In the genomic region with DNA sequence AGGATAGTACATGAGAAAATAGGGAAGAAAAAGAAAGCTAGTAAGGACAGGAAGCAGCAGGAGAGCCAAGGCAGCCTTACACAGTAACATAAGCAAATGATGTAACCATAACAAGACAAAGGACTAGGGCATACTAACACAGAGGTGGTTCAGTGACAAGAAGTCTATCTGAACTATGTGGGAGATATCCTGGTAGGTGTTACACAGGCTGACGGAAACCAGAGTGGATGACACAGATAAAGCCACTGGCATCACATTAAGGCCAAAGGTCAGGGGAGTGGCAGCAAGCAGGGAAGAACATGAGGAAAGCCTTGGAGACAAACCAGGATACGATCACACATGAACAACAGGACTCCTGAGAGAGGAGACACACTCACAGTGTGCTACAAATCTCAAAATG, we compare ENCODE assay signal across 19 mouse cellular contexts. TPM values are rescaled to one million over a fixed set of nuclear protein-coding genes. Genes with fewer than 3 reads are reported as not detected.
DNase-seq lines count a peak whose midpoint lies in the region; ATAC-seq and TF ChIP-seq lines count a peak whose summit lies in the region.
"Had no signal": no experiment of that assay in that cellular context is flagged by ENCODE, and none has a peak within 500 bp of the region (broad histone marks: within the 10 kb centered on the region; RNA-seq: fewer than 3 reads in every experiment).

No protein-coding gene starts in this region.

- no peak overlapping the region for H3K9ac ChIP-seq in lung, postnatal 0 days (replicated peaks; ENCODE audit: low read depth)
- H3K9ac ChIP-seq in heart, embryonic 15.5 days = no peak overlapping the region
- H3K9ac ChIP-seq: kidney, embryonic 15.5 days; liver, embryonic 13.5 days; midbrain, embryonic 15.5 days; stomach, embryonic 15.5 days had no signal

- peaks cover 11% of the 10 kb centered on the region; the same call in 1 of the 2 replicates for H3K4me1 ChIP-seq in lung, postnatal 0 days (ENCODE audit: insufficient read depth, low read depth, low read length)
- H3K4me1 ChIP-seq in heart, embryonic 15.5 days (replicated peaks) = peaks cover 28% of the 10 kb centered on the region

- DNase-seq in heart, adult 11 months = peak; percentile 89
- DNase-seq in heart, postnatal 36 days = no peak
- DNase-seq in lung, postnatal 0 days (ENCODE audit: low spot score) = peak; percentile 55
- DNase-seq in lung, adult 18-20 months = no peak
- DNase-seq in kidney, postnatal 4 days = no peak
- DNase-seq in adrenal gland, postnatal 10 days = no peak
- DNase-seq: adrenal gland, adult 2 months; cerebellum, adult 11 months; cerebellum, postnatal 36 days; left cerebral cortex, postnatal 4 days; liver, embryonic 13.5 days; retina, postnatal 1 day; spleen, adult 18-20 months had no signal

- no peak overlapping the region for H3K4me3 ChIP-seq in lung, postnatal 0 days (ENCODE audit: low read depth, low read length)
- no peak overlapping the region for H3K4me3 ChIP-seq in heart, embryonic 15.5 days
- H3K4me3 ChIP-seq: kidney, embryonic 15.5 days; liver, embryonic 13.5 days; midbrain, embryonic 15.5 days; stomach, embryonic 15.5 days had no signal

- intact Hi-C loops in heart, postnatal 36 days (cut with DNase I) = loop anchor here (10.0 kb wide), 1 partner anchor 977 kb away; a partner anchor contains a TSS

- no peaks in the 10 kb centered on the region for H3K36me3 ChIP-seq in lung, postnatal 0 days (ENCODE audit: insufficient read depth, low read length)
- peaks cover 12% of the 10 kb centered on the region; the same call in 1 of the 2 replicates for H3K36me3 ChIP-seq in heart, embryonic 15.5 days

- TF ChIP-seq EP300 in lung, postnatal 0 days (IDR thresholded peaks at IDR 0.05) = no peak

- 0 out of 2 replicates have a peak overlapping the region, but pooled peaks have one; percentile 6 for H3K27ac ChIP-seq in lung, postnatal 0 days (ENCODE audit: low read length)
- 0 out of 2 replicates have a peak overlapping the region, but pooled peaks have one; percentile 9 for H3K27ac ChIP-seq in heart, embryonic 15.5 days
- H3K27ac ChIP-seq: kidney, embryonic 15.5 days; liver, embryonic 13.5 days; midbrain, embryonic 15.5 days; stomach, embryonic 15.5 days had no signal

- ATAC-seq in lung, postnatal 0 days = peak; percentile 16
- ATAC-seq in heart, embryonic 15.5 days (replicated peaks; ENCODE audit: insufficient number of reproducible peaks, insufficient read depth, low FRiP score, low read depth) = no peak
- ATAC-seq in megakaryocyte-erythroid progenitor cell, adult 5-6 weeks (replicated peaks; ENCODE audit: low FRiP score, low TSS enrichment, poor library complexity, severe bottlenecking) = peak; percentile 51; the same call in 1 of the 2 replicates
- ATAC-seq: forebrain, embryonic 14.5 days; midbrain, embryonic 15.5 days had no signal

- no peak overlapping the region for H3K4me2 ChIP-seq in lung, postnatal 0 days (replicated peaks; ENCODE audit: low read depth, low read length)
- no peak overlapping the region for H3K4me2 ChIP-seq in heart, embryonic 15.5 days
- H3K4me2 ChIP-seq: kidney, embryonic 15.5 days; liver, embryonic 13.5 days; midbrain, embryonic 15.5 days; stomach, embryonic 15.5 days had no signal

- TF ChIP-seq CTCF in lung, postnatal 0 days (IDR thresholded peaks at IDR 0.05) = no peak

- H3K27me3 ChIP-seq in lung, postnatal 0 days (replicated peaks; ENCODE audit: insufficient read depth, low read length) = no peaks in the 10 kb centered on the region
- no peaks in the 10 kb centered on the region for H3K27me3 ChIP-seq in heart, embryonic 15.5 days
- H3K27me3 ChIP-seq: kidney, embryonic 15.5 days; liver, embryonic 13.5 days; midbrain, embryonic 15.5 days; stomach, embryonic 15.5 days had no signal

- WGBS in lung, postnatal 0 days = 61% methylated on average over 2 of the region's 2 CpGs
- WGBS in heart, embryonic 15.5 days = 39% methylated on average over 2 of the region's 2 CpGs

- no peaks in the 10 kb centered on the region for H3K9me3 ChIP-seq in lung, postnatal 0 days (ENCODE audit: low read length)
- H3K9me3 ChIP-seq in heart, embryonic 15.5 days (replicated peaks) = no peaks in the 10 kb centered on the region
- H3K9me3 ChIP-seq: kidney, embryonic 15.5 days; liver, embryonic 13.5 days; midbrain, embryonic 15.5 days; stomach, embryonic 15.5 days had no signal

RNA-seq across cellular contexts. Expression of a gene that starts 4.3 kb away (rescaled TPM):
- 10 to 100 TPM; 43.0 to 43.9 TPM for total RNA-seq in heart, postnatal 36 days (2021)
- 26.4 and 27.2 TPM in 2 replicates for polyA plus RNA-seq in lung, postnatal 0 days (2015; fragmentation: Nextera tagmentation; extraction: Ambion mirVana)
- polyA plus RNA-seq in heart, embryonic 15.5 days (2015; fragmentation: Nextera tagmentation; extraction: Ambion mirVana) = 16.5 and 22.6 TPM in 2 replicates
- total RNA-seq in megakaryocyte-erythroid progenitor cell, adult 5-6 weeks (2014; fragmentation: Nextera tagmentation) = 48.0 and 54.4 TPM in 2 replicates
- 39.5 and 52.1 TPM in 2 replicates for total RNA-seq in megakaryocyte-erythroid progenitor cell, adult 5-6 weeks (2017)
- total RNA-seq in adrenal gland, postnatal 10 days (2021) = 10 to 100 TPM; 62.0 to 78.6 TPM

Comparison
In these comparisons a context has a peak if more than half of its experiments do, and no peak if none do; other contexts are left out.
1. DNase-seq: peak in heart, adult 11 months (single experiment) and lung, postnatal 0 days (single experiment); none in heart, postnatal 36 days (0 of 2), lung, adult 18-20 months (0 of 2), kidney, postnatal 4 days (0 of 2) and adrenal gland, postnatal 10 days (single experiment).